Comparison of ENCODE assay signal across 13 mouse cellular contexts in the genomic region with DNA sequence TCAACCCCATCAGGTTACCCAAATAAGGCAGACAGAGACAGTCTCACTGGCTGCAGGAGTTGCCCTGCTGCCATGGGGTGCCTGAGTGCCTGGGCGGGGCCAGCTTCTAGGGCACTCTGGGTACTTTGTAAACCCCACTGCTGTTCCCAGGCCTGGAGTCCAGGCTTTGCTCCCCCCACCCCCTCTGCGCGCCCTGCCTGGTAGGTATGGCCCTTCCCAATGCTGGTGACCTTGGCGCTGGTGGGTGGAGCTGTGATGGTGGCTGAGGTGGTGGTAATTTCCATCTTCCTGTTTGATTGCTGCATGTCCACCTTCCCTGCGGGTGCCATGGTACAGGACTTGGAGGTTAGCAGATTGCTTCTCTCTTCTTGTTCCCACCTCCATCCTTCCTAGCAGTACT. TPM values are rescaled to one million over a fixed set of nuclear protein-coding genes. Genes with fewer than 3 reads are reported as not detected.
"Had no signal": no experiment of that assay in that cellular context is flagged by ENCODE, and none has a peak within 500 bp of the region (broad histone marks: within the 10 kb centered on the region; RNA-seq: fewer than 3 reads in every experiment).

No protein-coding gene starts in this region.

- H3K4me2 ChIP-seq: intestine, embryonic 15.5 days; neural tube, embryonic 12.5 days had no signal

- ATAC-seq: intestine, embryonic 15.5 days had no signal

- DNase-seq: kidney, adult 18-20 months; kidney, postnatal 4 days; lung, adult 18-20 months; lung, postnatal 36 days; midbrain, embryonic 14.5 days; retina, postnatal 1 day; thymus, postnatal 4 days had no signal

- H3K4me1 ChIP-seq: intestine, embryonic 15.5 days; neural tube, embryonic 12.5 days had no signal

- H3K27ac ChIP-seq: intestine, embryonic 15.5 days; liver, embryonic 14.5 days; neural tube, embryonic 12.5 days had no signal

- H3K9me3 ChIP-seq: intestine, embryonic 15.5 days; neural tube, embryonic 12.5 days had no signal

- H3K4me3 ChIP-seq: intestine, embryonic 15.5 days; neural tube, embryonic 12.5 days had no signal

- H3K9ac ChIP-seq: intestine, embryonic 15.5 days; liver, embryonic 14.5 days; neural tube, embryonic 12.5 days had no signal

- H3K27me3 ChIP-seq: intestine, embryonic 15.5 days; neural tube, embryonic 12.5 days had no signal

RNA-seq across cellular contexts. Expression of a gene that starts 17.3 kb away (rescaled TPM):
- total RNA-seq: liver, adult 2 months; megakaryocyte progenitor cell, adult 5-6 weeks; monocyte, adult 5-6 weeks had no signal
